Mouse (Mus musculus): ENCODE measurements around the gene Cenph. TPM values are rescaled to one million over a fixed set of nuclear protein-coding genes. Genes with fewer than 3 reads are reported as not detected.
"Not testable (repeated sequence)": the region's sequence is repeated elsewhere in the genome, so short reads cannot be mapped to it uniquely, and the experiment has no call there.

Cenph gene
- polyA plus RNA-seq (2017; shearing (Covaris generic)), result 10 to 100 TPM in 1 of 3 experiments, 1 to 10 TPM in 2; 3.2 to 16.6 (median 3.2) TPM

GRCm38 (mm10) chr13:100775252-100776055 is at the start of gene Cenph:
Cenph (minus strand) TSS chr13:100775899.
- peak; percentile 100 for ATAC-seq

- no peak for ATAC-seq
Observed at GRCm38 (mm10) chr13:100824916-100825315, 49.2 kb upstream of the Cenph start.

DNA sequence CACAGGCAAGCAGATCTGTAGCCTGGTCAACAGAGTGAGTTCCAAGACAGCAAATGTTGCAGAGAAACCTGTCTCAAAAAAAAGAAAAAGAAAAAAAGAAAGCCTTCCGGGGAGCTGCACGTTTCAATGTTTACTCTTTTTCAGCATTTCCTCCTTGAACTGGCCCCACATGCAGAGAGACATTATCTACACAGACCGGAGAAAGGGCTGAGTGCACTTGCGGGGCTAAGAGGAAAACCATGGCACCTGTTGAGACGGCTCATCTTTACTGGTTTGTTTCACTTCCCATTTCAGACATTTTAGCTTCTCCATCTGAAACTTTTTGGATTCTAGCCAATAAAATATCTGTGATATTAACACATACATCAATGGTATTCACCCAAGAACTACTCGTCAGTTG is 48.6 kb upstream of the Cenph start:
- ATAC-seq, result no peak

DNA sequence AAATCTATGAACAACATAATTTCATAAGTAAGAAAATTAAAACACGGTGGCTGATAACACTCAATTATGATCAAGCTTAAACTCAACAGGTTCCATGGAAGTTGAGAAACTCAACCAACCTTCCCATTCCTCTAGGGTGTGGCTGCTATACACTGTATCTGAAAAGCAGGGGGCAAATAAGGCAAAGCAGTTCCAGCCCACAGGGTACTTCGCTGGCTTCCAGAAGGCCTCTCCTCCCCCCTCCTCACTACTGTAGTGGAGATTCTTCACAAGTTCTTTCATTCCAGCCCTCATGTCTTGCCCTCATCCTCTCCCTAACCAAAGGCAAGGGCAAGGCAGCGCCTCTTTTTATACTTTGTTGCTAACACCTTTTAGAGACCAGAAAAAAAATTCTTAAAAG is 48.2 kb upstream of the Cenph start:
- ATAC-seq, result no peak

DNA sequence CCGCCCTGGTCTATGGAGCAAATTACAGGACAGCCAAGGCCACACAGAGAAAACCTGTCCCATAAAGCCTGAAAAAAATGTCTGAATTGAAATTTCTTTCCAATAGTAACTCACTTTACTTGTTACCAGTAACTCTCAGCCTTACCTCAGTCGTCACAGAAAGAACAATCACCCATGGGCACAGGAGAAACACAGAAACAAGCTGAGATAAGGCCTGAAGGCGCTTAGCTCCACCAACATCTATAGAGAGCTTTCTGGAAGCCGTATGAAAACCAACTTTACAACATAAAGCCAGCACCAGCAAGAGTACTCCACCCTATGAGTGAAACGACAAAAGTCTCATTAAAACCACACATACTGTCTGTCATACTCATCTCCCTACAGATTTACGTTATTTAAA is 38.8 kb upstream of the Cenph start:
- no peak for ATAC-seq

DNA sequence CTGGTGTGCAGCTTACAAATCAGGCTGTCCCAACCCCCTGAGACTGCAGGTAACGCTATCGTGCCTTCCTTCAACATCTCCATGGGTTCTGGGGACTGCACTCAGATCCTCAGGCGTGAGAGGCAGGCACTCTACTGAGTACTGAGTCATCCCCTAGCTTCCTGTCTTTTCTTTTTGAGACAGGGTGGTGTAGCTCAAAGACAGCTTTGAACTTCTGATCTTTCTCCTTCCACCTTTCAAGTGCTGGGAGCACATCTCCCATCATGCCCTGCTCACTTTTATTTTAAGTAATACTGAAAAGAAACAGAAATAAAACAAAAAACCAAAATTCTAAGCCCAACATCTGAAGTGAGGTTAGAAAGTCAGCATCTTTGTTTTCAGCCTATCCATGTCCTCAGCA is 30.1 kb upstream of the Cenph start:
- no peak for ATAC-seq

DNA sequence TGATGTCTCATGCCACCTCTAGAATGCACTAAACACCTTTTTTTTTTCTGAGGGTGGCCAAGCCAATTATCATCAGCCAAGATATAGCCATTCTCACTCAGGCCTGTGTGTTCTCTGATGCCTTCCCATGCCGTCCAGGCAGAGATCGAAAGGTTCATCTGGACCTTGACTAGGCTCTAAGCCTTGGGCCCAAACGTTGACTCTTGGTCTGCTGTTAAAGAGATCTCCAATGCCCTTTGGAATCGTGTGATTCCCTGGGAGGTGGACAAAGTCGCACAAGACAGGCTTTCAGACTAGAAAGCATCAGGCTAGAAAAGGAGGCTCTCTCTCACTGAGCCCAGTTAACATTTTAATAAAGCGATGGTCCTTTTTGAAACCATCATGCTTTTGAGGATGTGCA is 21.5 kb upstream of the Cenph start:
- no peak for ATAC-seq

DNA sequence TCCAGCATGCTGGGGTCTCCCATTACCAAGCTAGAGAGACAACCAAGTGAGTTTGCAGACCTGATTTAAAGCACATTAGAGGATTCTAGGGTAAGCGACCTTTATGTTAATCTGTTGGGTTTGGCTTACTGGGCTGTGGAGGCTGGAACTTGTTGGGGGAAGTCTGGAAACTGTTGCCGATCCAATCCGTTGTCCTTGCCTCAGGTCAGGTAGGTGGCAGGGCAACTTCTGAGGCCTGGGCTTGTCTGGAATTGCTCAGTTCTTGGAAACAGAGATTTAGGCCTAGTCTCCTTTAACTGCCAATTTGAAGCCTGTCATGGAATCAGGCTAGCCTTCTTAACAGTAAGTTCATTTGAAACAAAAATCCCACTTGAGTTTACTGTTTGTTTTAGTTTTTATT is 13.4 kb upstream of the Cenph start:
- no peak for ATAC-seq

DNA sequence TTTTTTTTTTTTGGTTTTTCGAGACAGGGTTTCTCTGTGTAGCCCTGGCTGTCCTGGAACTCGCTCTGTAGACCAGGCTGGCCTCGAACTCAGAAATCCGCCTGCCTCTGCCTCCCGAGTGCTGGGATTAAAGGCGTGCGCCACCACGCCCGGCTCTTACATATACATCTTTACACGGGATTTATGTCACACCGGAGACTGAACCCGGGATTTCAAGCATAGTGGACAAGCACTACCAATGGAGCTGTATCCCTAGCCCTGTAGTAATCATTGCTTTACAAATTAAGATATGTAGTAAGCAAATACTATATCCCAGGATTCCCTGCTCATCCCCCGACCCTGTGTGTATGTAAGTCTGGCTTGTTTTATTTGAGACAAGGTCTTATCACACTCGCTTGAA is 12.4 kb upstream of the Cenph start:
- not testable (repeated sequence) for ATAC-seq

DNA sequence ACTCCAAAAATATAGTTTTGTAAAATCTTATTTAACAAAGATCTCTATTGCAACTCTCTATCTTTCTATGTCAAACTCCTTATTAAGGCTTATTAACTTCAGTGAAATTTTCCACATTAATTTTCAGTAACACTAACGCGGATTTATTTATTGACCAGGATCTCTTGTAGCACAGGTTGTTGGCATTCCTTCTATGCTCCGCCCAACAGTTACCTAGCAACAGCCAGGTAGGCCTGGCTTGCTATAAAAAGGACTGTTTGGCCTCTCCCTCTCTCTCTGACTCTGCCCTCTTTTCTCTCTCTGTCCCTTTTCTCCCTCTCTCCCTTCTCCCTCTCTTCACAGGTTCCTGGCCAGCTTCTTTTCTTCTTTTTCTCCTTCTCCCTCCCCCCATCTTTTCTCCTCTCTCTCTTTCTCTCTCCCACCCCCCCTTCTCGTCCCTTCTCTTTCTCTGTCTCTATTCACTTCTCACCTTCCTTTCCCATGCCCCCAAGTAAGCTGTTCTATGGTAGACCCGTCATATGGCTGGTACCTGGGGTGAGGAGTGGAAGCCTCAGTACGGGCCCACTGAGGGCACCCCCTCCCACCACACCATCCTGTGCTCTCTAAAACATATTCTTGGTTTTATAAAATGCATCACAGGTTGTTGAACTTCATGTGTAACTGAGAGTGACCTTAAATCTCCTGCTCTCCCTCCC is 11.8 kb upstream of the Cenph start:
- no peak for ATAC-seq

GRCm38 (mm10) chr13:100786414-100786867 is 10.7 kb upstream of the Cenph start, which contains the start of gene Ccnb1:
Ccnb1 (minus strand) TSS chr13:100786570.
- peak; percentile 95 for ATAC-seq

DNA sequence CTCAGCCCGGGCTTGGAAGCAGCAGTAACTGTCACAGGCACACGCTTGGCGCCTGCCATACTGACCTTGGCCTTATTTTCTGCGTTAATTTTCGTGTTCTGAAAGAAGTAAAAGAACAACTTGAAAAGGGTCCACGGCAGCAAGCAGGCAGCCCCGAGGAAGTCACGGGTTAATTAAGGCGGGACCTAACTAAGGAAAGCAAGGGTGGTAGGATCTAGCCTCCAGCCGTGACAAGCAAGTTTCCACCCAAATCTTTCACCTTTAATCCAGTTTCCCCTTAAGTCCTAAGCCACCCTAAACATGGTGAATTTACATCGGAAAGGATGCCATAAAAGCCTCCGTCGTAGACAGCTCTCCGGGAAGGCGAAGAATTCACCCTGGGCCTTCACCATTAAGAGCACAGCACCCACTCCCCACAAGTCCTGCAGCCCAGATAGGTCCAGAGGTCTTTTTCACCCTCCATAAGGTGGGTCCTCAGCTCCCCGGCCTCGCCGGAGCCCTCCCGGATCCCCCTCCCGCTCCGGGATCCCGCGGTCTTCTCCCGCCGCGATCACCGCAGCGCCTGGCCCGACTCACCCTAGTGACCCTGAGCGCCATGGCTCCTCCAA is 10.2 kb upstream of the Cenph start:
- peak; percentile 21 for ATAC-seq

GRCm38 (mm10) chr13:100777491-100777890 is 1.8 kb upstream of the Cenph start:
- ATAC-seq, result no peak

- no peak for ATAC-seq
Observed at GRCm38 (mm10) chr13:100776710-100777109, 1.0 kb upstream of the Cenph start.

- no peak for ATAC-seq
Observed at GRCm38 (mm10) chr13:100776056-100776419, 339 bp upstream of the Cenph start.

DNA sequence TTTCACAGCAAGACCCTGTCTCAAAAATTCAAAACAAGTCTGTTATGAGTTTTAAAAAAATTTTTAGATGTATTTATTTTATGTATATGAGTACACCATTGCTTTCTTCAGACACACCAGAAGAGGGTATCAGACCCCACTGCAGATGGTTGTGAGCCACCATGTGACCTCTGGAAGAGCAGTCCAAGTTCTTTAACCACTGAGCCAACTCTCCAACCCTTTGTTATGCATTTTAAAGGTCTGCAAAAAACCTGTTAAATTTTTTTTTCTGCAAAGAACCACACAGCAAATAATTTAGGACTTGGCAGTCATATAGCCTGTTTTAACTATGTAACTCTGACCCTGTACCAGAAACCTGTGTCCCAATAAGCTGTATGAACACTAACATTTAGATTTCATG is 995 bp downstream of the Cenph start:
- ATAC-seq, result no peak

GRCm38 (mm10) chr13:100755329-100755728 is 20.4 kb downstream of the Cenph start:
- no peak for ATAC-seq

DNA sequence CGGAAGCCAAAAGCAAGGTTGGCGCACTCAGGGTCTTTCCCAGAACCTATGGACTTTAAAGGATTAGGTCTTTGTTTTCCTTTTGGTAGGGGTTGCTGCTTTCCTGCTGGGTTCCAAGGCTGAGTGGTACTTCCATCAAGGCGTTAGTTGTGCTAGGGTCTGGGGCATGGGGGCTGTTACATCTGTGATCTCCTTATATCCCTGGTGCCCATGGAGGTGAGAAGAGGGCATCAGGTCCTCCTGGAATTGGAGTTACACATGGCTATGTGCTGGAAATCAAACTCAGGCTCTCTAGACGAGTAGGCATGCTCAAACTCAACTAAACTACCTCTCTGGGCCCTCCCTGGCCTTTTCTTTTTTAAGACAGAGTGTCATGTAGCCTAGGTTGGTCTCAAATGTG is 21.5 kb downstream of the Cenph start:
- ATAC-seq, result no peak

DNA sequence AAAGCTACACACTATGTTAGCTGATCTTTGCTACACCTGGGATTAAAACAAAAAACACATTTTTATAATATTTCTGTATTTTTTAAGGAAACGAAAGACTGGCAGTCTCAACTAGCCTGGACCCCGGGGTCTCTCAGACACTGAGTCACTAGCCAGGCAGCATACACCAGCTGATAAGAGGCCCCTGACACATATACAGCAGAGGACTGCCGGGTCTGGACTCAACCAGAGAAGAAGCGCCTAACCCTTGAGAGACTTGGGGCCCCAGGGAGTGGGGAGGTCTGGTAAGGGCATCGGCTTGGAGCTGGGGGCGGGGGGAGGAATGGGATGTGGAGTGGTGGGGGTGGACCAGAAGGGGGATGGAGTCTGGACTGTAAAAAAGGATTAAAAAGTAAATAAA is 22.7 kb downstream of the Cenph start:
- ATAC-seq, result no peak

DNA sequence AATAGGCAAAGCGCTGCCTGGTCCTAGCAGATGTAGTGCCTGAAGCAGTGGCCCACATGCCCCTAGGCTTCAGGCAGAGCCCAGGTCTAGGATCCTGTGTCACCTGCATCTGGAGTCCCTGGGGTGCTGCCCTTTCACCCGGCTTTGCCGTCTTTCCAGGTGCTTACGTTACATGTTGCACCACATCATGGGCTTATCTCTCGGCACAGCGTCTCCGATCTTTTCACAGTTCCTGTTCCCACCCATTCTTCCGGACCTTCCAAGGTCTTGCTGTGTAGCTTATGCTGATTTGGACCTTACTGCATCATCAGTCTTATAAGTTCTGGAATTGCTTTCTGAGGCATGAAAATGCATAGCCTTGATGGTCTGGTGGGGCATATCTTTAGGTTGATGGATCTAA is 23.2 kb downstream of the Cenph start:
- no peak for ATAC-seq

GRCm38 (mm10) chr13:100751402-100751801 is 24.3 kb downstream of the Cenph start:
- ATAC-seq, result no peak

- no peak for ATAC-seq
Observed at GRCm38 (mm10) chr13:100750799-100751198, 24.9 kb downstream of the Cenph start.

- ATAC-seq, result no peak
Observed at GRCm38 (mm10) chr13:100748638-100749037, 27.1 kb downstream of the Cenph start.

- ATAC-seq, result no peak
Observed at GRCm38 (mm10) chr13:100746090-100746489, 29.6 kb downstream of the Cenph start.
